Mouse (Mus musculus) 416B (cell line): ENCODE results near the gene Slc30a3.

Source experiments
- DNase-seq: peaks from one replicate; pipeline ENCODE4 v3.0.0; 2011; ENCODE audit warnings: low read depth

Gene Slc30a3

GRCm38 (mm10) chr5:31108000-31108490 is at the start of gene Slc30a3:
Slc30a3 (minus strand) TSS chr5:31108237.
- no peak for DNase-seq

- DNase-seq: peak; percentile 84
These were observed 46.1 kb upstream of the Slc30a3 start, which contains the start of gene Mpv17 for GRCm38 (mm10) chr5:31154152-31154553. Mpv17 (minus strand) TSS chr5:31154251.

DNA sequence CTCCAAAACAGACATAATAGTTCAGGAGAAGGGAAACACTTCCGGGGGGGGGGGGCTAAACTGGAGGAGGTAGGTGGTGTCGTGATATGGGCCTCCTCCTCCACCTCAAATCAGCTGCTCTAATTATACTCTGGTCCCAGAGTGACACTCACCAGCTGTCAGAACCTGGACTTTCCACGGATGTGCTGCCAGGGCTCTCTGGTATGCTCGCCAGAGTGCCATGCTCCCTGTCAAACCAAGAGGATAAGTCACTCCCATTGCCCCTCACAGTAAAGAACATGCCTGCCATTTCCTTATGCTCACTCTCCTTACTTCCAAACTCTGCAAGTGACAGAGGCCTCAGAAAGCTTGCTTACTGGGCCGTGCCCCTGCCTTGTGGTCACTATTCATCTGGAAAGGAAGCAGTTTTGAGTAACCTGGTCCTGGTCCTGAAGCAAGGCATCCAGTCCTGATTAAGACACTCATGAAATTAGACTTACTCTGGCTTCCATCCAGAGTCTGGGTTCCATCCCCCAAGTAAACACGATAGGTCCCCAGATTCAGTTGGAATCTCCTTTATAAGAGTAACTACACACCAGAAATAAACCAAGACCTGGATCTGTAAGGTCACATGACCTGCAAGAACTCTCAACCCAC is 45.6 kb upstream of the Slc30a3 start:
- no peak for DNase-seq

GRCm38 (mm10) chr5:31151746-31152145 is 43.7 kb upstream of the Slc30a3 start:
- peak; percentile 56 for DNase-seq

DNA sequence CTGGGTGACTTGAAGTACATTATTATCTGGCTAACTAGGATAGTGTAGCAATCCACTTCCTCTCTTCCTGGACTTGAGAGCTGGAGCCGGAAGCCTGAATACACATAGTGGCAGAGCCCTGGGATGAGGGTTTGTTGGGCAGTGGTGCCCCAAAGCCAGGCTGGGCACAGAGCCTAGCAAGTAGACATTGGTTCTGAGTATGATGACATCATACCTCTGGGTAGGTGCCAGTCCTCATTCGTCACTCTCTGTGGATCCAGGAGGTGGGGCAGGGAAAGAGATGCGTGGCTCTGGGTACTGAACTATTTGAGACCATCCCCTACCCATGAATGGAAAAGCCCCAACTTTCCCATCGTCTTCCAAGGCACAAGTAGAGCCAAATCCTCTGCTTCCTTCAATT is 41.7 kb upstream of the Slc30a3 start:
- DNase-seq: no peak

GRCm38 (mm10) chr5:31138968-31139425 is 31.0 kb upstream of the Slc30a3 start:
- DNase-seq: no peak

GRCm38 (mm10) chr5:31138241-31138967 is 30.4 kb upstream of the Slc30a3 start, which contains the start of gene Ucn:
Ucn (minus strand) TSS chr5:31138829.
- no peak for DNase-seq

DNA sequence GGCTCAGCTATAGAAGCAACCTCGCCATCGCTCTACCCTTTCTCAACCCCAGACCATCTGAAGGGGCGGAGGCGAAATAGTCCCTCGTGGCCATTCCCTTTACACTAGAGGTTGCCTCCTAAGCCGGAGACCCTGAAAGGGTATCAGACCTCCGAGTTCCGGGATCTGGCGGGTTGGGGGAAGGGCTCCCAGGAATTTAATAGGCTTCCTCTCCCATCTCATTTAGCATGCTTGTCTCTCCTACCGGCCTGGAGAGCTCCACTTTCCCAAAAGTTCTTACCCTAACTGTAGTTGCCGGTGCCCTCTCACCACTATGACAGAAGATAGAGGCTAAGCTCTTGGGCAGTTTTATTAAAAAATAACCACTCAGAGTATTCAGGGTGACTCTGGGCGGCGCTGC is 29.6 kb upstream of the Slc30a3 start:
- DNase-seq: no peak

- DNase-seq: no peak
These were observed 28.8 kb upstream of the Slc30a3 start for GRCm38 (mm10) chr5:31136730-31137424.

DNA sequence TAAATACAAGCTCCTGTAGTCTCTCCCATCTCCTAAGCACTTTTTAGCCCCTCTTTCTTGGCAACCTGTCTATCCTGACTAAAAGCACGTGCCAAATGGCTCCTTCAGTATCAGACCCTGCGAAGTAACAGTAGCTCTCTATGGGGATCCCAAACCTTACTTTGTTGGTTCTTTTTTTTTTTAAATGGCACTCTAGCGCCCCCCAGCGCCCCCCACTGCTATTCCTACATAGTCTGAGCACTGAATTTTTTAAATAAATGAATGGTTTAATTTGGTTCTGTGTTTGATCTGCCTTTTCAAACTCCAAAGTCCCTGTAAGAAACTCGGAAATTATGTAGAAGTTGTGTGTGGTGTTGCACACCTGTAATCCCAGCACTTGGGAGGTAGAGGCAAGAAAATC is 18.0 kb upstream of the Slc30a3 start:
- DNase-seq: peak; percentile 37

GRCm38 (mm10) chr5:31123481-31123880 is 15.4 kb upstream of the Slc30a3 start:
- no peak for DNase-seq

GRCm38 (mm10) chr5:31121111-31121510 is 13.1 kb upstream of the Slc30a3 start:
- DNase-seq: no peak

DNA sequence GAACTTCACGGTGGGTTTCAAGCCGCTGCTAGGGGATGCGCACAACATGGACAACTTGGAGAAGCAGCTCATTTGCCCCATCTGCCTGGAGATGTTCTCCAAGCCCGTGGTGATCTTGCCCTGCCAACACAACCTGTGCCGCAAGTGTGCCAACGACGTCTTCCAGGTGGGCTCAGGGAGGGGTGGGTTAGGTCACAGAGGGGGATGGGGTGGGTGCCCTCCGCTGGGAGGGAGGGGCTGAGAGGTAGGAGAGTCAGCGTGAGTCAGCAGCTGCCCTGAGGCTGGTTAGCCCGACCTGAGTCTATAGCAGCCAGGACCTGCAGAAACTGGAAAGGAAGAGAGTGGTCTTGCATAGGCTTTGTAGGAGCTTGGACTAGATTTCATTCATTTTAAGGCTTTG is 8.9 kb upstream of the Slc30a3 start:
- DNase-seq: no peak

- DNase-seq: no peak
These were observed 8.3 kb upstream of the Slc30a3 start, which contains the start of gene Trim54 for GRCm38 (mm10) chr5:31116354-31116753. Trim54 (plus strand) TSS chr5:31116712.

- peak; percentile 46 for DNase-seq
These were observed 2.7 kb upstream of the Slc30a3 start for GRCm38 (mm10) chr5:31110781-31111180.

GRCm38 (mm10) chr5:31105814-31106335 is 2.2 kb downstream of the Slc30a3 start, which contains the start of gene Dnajc5g:
Dnajc5g (plus strand) TSS chr5:31106285.
- DNase-seq: peak; percentile 56

DNA sequence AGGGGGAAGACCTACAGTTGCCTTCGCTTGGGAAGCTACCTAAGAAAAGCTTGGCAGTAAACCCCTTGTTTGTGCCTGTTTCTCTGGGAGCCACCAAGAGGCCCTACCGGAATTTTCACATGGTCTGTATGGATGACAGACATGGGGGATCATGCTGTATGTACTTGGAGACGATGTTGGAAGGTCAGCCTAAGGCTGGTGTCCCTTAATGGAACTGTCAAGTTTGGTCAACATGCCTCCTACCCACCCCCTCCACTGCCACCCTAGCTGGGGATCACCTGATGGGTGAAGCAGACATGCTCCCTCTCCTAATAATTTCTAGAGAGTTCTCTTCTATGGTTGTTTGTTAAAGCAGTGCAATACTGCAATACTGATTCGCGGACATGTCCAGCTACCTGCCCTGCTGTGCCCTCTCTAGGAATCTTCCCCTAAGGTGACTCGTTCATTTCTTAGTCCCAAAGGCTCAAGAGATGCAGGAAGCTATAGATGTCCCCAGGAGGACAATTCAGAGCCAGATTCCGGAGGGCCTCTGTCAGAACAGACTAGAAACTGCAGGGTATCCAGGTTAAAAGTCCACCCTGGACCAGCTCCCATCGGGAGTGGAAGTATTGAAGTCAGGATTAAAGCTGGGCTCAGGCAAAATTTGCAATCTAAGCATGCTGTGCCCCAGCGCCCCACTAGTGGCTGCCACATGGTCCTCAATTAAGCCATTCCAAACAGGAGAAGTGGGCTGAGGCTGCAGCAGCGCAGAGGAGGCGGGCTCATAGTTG is 12.1 kb downstream of the Slc30a3 start:
- DNase-seq: no peak

DNA sequence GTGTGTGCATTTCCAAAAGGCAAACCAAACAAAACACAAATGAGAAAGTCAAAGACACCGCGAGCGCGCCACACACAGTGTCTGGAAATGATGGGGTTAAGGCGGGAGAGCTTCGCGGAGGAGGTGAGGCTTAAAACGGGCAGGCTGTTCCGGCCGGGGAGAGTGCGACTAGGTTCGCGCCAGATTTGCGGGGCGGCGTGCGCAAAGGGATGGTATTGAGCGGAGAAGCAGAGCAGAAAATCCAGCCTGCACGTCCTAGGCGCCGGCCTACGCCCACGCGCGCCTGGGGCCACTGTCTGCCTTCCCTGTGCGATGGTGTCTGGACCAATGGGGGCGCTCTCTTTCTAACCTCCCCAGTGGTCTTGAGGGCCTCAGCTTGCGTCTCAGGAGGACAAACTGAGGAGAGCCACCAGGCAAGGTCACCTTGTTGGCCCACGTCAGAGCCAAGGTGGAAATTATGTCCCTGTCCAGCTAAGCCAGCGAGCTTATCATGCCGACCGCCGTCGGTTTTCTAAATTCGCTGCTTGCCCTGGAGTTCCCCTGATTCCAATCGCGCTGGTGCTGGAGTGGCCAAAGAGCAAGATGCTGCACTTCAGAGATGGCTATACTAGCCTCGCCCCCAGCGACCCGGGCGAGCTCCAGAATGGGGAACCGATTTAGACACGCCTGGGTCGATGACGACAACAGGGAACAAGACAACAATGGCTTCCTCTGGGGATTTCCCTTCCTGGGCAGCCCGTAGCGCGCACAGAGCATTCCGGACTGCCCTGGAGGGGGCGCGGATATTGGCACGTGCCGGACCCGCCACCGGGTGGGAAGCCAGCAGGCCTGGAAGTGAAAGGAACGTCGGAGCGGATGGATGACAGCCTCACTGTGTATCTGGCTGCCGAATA is 13.0 kb downstream of the Slc30a3 start:
- no peak for DNase-seq

DNA sequence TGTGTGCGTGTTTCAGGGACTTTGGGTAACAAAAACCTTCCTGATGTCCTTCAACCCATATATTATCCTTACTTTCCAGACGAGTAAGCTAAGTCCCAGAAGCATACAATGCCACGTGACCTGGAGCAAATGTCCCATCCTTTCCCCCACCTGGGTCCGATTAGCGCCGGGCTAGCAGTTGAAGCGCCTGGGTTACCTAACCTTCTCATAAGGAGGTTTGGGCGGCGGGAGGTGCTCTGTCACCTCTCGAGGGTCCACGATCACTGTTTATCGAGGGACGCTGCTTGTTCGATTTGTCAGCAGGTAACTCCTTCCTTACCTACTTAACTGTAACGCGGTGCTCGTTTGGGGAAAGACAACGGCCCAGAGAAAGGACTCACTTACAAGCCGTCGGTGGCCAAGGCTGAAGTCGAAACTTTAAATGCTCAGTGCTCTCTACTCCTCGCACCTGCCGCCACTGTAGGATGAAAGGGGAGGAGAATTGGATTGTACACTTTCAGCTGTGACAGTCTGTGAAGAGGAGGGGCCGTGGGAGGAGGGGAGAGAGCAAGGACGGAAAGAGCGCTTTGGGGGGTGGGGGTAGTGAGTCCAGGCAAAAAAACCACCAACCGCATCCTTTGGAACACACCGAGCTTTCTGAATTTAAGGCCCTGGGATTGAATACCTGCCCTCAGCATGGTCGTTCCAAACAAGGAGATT is 13.8 kb downstream of the Slc30a3 start:
- DNase-seq: no peak
